Mouse (Mus musculus) C2C12 (cell line): ENCODE measurements around the gene Usp25.

Experiments
- CEBPB ChIP-seq: IDR thresholded peaks from one replicate; pipeline ENCODE4 v1.6.1; 2011; ENCODE audit warnings: low read depth, mild to moderate bottlenecking, control low read depth, moderate library complexity
- CTCF ChIP-seq: IDR thresholded peaks from one replicate; pipeline ENCODE4 v1.5.1; 2011; ENCODE audit not compliant: control insufficient read depth, insufficient read depth, insufficient read length
- USF1 ChIP-seq: IDR thresholded peaks from one replicate; pipeline ENCODE4 v1.6.1; 2011; ENCODE audit warnings: low read depth, mild to moderate bottlenecking, control low read depth, moderate library complexity

- no peak for TF ChIP-seq CEBPB
- TF ChIP-seq USF1, result no peak
- no peak for TF ChIP-seq CTCF
Observed at GRCm38 (mm10) chr16:77099018-77099869, 85.7 kb downstream of the Usp25 start.
